Mouse (Mus musculus) forebrain, embryonic 12.5 days (tissue): ENCODE results near the gene Bag2. TPM values are rescaled to one million over a fixed set of nuclear protein-coding genes. Genes with fewer than 3 reads are reported as not detected.

Experiments used
- ATAC-seq: fragments of 200-750 bp; cut with Nextera tagmentation; 2 replicates; pipeline ENCODE4 v1.8.0; 2017; ENCODE audit warnings: moderate TSS enrichment; ENCODE audit not compliant: low FRiP score
- H3K27ac ChIP-seq: fragments of 300-500 bp; sonication (generic); 2 replicates; pipeline ENCODE4 v1.5.1; 2016; ENCODE audit warnings: mild to moderate bottlenecking
- H3K27me3 ChIP-seq: fragments of 300-500 bp; sonication (generic); 2 replicates; pipeline ENCODE4 v1.6.1; 2016; ENCODE audit warnings: mild to moderate bottlenecking
- H3K36me3 ChIP-seq: fragments of 300-500 bp; sonication (generic); replicated peaks from 2 replicates; pipeline ENCODE4 v1.6.1; 2016; ENCODE audit warnings: mild to moderate bottlenecking
- H3K4me1 ChIP-seq: fragments of 300-500 bp; sonication (generic); 2 replicates; pipeline ENCODE4 v1.6.1; 2016
- H3K4me2 ChIP-seq: fragments of 300-500 bp; sonication (generic); 2 replicates; pipeline ENCODE4 v1.6.1; 2016; ENCODE audit warnings: mild to moderate bottlenecking, moderate library complexity
- H3K4me3 ChIP-seq: fragments of 300-500 bp; sonication (generic); replicated peaks from 2 replicates; pipeline ENCODE4 v1.5.1; 2016; ENCODE audit warnings: mild to moderate bottlenecking
- H3K9ac ChIP-seq: fragments of 300-500 bp; sonication (generic); 2 replicates; pipeline ENCODE4 v1.6.1; 2016; ENCODE audit warnings: mild to moderate bottlenecking
- H3K9me3 ChIP-seq: fragments of 300-500 bp; sonication (generic); 2 replicates; pipeline ENCODE4 v1.6.1; 2016
- WGBS: fragments of 180-500 bp; shearing (Covaris S2); methylation state at CpG from one replicate; pipeline ENCODE4 v1.1.7; 2016; 5-methylcytosine and 5-hydroxymethylcytosine counted together
- polyA plus RNA-seq: library from polyadenylated mRNA; unstranded; fragments of >200 nt; fragmentation: Nextera tagmentation; extraction: Ambion mirVana; gene quantifications from 2 replicates; pipeline ENCODE4 v1.2.1, GENCODE M21; 2016

Bag2 gene
- 28.3 and 29.0 TPM in 2 replicates for polyA plus RNA-seq

- Histone ChIP-seq H3K4me2 (peak within 1 kb of the TSS; percentile 86), H3K27ac (0 out of 2 replicates have a peak within 1 kb of the TSS, but pooled peaks have one; percentile 0), H3K9ac (peak within 1 kb of the TSS; percentile 79), H3K36me3 (peaks cover 9% of the 10 kb centered on the region; the same call in 1 of the 2 replicates), H3K9me3 (no peaks in the 10 kb centered on the region), H3K27me3 (no peaks in the 10 kb centered on the region), H3K4me3 (peak within 1 kb of the TSS; percentile 58), H3K4me1 (peaks cover 18% of the 10 kb centered on the region)
- 1% methylated on average over 54 of the region's 61 CpGs for WGBS
- ATAC-seq: peak; percentile 87
Observed at GRCm38 (mm10) chr1:33757491-33758041, at the start of gene Bag2. TSS of gene Bag2 (minus strand) at chr1:33757795.

DNA sequence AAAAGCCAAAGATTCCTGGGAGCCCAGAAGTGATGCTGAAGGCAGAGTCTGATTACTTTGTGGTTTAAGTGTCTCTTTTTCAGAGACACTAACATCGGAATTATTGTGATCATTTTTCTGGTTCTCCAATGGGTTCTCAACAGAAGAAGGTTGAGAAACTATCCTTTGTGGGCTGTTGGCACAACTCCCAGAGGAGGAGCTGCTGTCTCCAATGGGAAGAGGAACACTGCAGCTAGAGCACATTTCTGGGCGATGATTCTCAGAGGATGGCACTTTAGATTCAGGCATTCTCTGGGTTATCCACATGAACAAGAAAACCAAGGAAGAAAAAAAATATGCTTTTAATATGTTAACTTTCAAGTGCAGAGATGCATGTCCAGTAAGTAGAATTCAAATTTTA is 45.7 kb upstream of the Bag2 start:
- WGBS: 95% methylated on average over 2 of the region's 2 CpGs
- Histone ChIP-seq H3K4me3 (no peak overlapping the region), H3K4me2 (no peak overlapping the region)

DNA sequence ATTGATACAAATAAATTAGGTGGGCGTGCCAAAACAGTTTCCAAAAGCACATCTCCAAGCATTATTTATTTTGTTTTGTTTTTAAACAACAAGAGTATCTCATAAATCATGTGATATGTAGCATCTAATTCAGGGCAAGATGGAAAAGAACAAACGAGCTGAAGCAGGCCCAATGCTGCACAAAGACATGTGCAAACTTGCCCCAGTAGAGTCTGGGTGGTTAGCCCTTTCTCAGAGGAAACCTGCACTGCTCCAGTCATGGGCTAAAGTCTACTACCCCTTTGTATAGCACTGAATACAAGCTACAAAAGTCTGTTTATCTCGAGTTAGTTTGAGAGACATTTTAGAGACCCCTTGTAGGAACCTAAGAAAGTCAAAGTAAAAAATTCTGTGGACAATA is 42.0 kb upstream of the Bag2 start:
- WGBS: 88% methylated on average over 3 of the region's 3 CpGs
- Histone ChIP-seq H3K9ac (no peak overlapping the region), H3K4me2 (no peak overlapping the region), H3K27me3 (no peaks in the 10 kb centered on the region), H3K4me1 (no peaks in the 10 kb centered on the region), H3K36me3 (peaks cover 63% of the 10 kb centered on the region), H3K4me3 (no peak overlapping the region), H3K9me3 (no peaks in the 10 kb centered on the region), H3K27ac (no peak overlapping the region)
- ATAC-seq: no peak

More for the DNA sequence above, 45.7 kb upstream of the Bag2 start:
- H3K27me3 ChIP-seq: no peaks in the 10 kb centered on the region
- peaks cover 71% of the 10 kb centered on the region for H3K36me3 ChIP-seq
- H3K27ac ChIP-seq: no peak overlapping the region
- ATAC-seq: no peak
- no peak overlapping the region for H3K9ac ChIP-seq
- H3K9me3 ChIP-seq: no peaks in the 10 kb centered on the region
- H3K4me1 ChIP-seq: no peaks in the 10 kb centered on the region

- Histone ChIP-seq H3K4me2 (no peak overlapping the region), H3K36me3 (peaks cover 6% of the 10 kb centered on the region), H3K9ac (no peak overlapping the region), H3K27me3 (no peaks in the 10 kb centered on the region), H3K4me1 (no peaks in the 10 kb centered on the region), H3K27ac (no peak overlapping the region), H3K9me3 (no peaks in the 10 kb centered on the region), H3K4me3 (no peak overlapping the region)
- WGBS: 77% methylated on average over 3 of the region's 3 CpGs
- no peak for ATAC-seq
Observed at GRCm38 (mm10) chr1:33788493-33788892, 30.9 kb upstream of the Bag2 start.

- no peak overlapping the region for H3K27ac ChIP-seq
- WGBS: 85% methylated on average over 5 of the region's 5 CpGs
- ATAC-seq: no peak
- no peak overlapping the region for H3K4me3 ChIP-seq
- no peak overlapping the region for H3K4me2 ChIP-seq
- H3K4me1 ChIP-seq: no peaks in the 10 kb centered on the region
- H3K9ac ChIP-seq: no peak overlapping the region
- peaks cover 9% of the 10 kb centered on the region for H3K36me3 ChIP-seq
- no peaks in the 10 kb centered on the region for H3K9me3 ChIP-seq
- H3K27me3 ChIP-seq: no peaks in the 10 kb centered on the region
Observed at GRCm38 (mm10) chr1:33788072-33788471, 30.5 kb upstream of the Bag2 start.

- Histone ChIP-seq H3K27me3 (no peaks in the 10 kb centered on the region), H3K36me3 (peaks cover 18% of the 10 kb centered on the region), H3K27ac (no peak overlapping the region), H3K9ac (no peak overlapping the region), H3K9me3 (no peaks in the 10 kb centered on the region), H3K4me3 (no peak overlapping the region), H3K4me2 (no peak overlapping the region), H3K4me1 (no peaks in the 10 kb centered on the region)
- ATAC-seq: no peak
- 97% methylated on average over 5 of the region's 5 CpGs for WGBS
Observed at GRCm38 (mm10) chr1:33784561-33784960, 27.0 kb upstream of the Bag2 start.

DNA sequence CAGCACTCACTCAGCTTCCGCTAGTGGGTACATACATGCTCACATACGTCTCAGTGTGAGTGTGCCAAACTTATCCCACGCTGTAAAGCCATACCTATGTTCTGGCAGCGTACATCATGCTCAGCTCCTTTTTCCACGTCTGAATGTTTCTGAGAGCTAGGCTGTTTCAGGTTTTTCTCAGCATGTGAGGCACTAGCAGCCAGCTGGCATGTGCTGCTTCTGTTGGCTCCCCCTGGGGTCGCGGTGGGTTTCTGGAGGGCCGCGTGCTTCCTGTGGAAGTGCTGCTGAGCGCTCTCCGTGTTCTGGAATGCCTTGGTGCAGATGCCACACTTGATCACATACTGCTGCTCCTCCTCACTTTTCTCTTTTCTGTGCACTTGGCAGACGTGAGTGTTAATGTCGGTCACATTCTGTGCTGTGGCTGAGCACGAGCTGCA is 18.6 kb upstream of the Bag2 start:
- no peak overlapping the region for H3K4me3 ChIP-seq
- no peaks in the 10 kb centered on the region for H3K4me1 ChIP-seq
- no peak for ATAC-seq
- H3K27me3 ChIP-seq: no peaks in the 10 kb centered on the region
- H3K36me3 ChIP-seq: peaks cover 52% of the 10 kb centered on the region
- no peaks in the 10 kb centered on the region for H3K9me3 ChIP-seq
- 90% methylated on average over 14 of the region's 14 CpGs for WGBS
- H3K9ac ChIP-seq: no peak overlapping the region
- no peak overlapping the region for H3K4me2 ChIP-seq
- no peak overlapping the region for H3K27ac ChIP-seq

DNA sequence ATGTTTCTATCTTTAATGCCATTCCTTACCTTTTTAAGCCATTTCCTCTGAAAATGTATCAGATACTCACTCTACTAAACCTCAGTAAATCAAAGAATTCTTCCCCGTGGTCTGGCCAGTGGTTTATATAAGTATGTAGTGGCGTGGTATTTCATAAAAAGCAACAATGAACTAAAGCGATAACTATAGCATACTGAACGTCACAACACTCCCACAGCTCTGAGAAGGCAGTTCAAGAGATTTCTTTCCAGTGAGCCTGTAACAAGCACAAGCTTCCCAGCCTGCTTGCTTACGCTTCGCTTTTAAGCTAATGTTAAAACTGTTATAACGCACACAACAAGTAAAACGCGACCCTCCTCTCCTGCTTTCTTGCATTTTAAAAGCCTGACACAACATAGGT is 14.5 kb upstream of the Bag2 start:
- Histone ChIP-seq H3K4me3 (no peak overlapping the region), H3K9me3 (no peaks in the 10 kb centered on the region), H3K36me3 (peaks cover 64% of the 10 kb centered on the region), H3K27ac (no peak overlapping the region), H3K9ac (no peak overlapping the region), H3K4me1 (no peaks in the 10 kb centered on the region), H3K4me2 (no peak overlapping the region), H3K27me3 (no peaks in the 10 kb centered on the region)
- no peak for ATAC-seq
- 95% methylated on average over 9 of the region's 9 CpGs for WGBS

GRCm38 (mm10) chr1:33771621-33772020 is 14.0 kb upstream of the Bag2 start:
- no peak overlapping the region for H3K27ac ChIP-seq
- H3K36me3 ChIP-seq: peaks cover 59% of the 10 kb centered on the region
- no peaks in the 10 kb centered on the region for H3K4me1 ChIP-seq
- no peak overlapping the region for H3K4me2 ChIP-seq
- no peak for ATAC-seq
- H3K9me3 ChIP-seq: no peaks in the 10 kb centered on the region
- H3K9ac ChIP-seq: no peak overlapping the region
- H3K4me3 ChIP-seq: no peak overlapping the region
- H3K27me3 ChIP-seq: no peaks in the 10 kb centered on the region
- WGBS: 96% methylated on average over 10 of the region's 10 CpGs

DNA sequence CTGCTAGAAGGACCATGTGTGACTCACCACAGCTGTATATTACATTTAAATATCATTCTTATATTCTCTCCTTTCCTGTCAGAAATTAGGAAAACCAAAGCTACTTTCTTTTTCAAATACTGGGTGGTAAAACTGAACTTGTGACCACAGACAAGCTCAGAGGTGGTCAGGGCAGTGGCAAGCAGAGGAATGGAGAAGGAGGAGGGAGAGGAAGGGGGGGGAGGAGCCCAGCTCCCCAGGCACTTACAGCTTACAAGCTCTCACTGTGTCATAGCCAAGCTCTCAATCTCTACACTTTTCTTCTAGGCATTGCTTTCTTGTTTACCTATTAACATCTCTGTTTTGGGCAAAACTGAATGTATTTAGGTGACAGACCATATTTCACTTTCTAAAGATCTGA is 11.2 kb upstream of the Bag2 start:
- Histone ChIP-seq H3K4me1 (no peaks in the 10 kb centered on the region), H3K4me3 (no peak overlapping the region), H3K9me3 (no peaks in the 10 kb centered on the region), H3K36me3 (peaks cover 60% of the 10 kb centered on the region), H3K4me2 (no peak overlapping the region), H3K27ac (no peak overlapping the region), H3K9ac (no peak overlapping the region), H3K27me3 (no peaks in the 10 kb centered on the region)
- no peak for ATAC-seq

DNA sequence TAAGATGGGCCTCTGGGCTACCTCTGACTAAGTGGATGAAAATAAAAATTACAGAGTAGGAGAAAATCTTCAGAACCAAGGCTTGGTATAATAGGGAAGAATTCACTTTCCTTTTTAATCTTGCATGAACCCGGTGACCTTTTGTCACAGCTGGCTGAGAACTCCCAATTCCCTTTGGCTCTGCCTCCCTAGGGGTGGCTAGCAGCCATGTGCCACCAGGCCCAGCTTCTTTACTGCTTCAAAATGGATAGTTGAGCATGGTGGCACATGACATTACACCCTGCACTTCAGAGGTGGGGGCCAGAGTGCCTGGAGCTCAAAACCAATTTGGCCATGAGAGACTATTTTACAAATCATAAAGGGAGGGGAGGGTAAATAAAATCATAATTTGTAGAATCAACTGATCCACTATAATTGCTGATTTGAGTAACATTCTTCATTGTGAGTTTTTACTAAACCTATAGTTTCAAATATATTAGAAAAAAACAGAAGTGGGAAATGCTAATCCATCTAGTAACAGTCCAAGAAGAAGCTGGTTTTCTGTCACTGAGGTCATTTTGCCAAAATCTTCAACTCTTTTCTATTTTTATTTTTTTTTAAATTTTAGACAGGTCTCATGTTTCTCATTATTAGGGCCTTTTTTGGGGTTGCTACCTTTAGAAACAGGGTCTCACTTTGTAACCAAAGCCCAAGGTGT is 10.6 kb upstream of the Bag2 start:
- no peak overlapping the region for H3K4me2 ChIP-seq
- H3K4me1 ChIP-seq: no peaks in the 10 kb centered on the region
- 88% methylated on average over 1 of the region's 1 CpGs for WGBS
- H3K27ac ChIP-seq: no peak overlapping the region
- H3K9ac ChIP-seq: no peak overlapping the region
- no peaks in the 10 kb centered on the region for H3K9me3 ChIP-seq
- ATAC-seq: no peak
- H3K4me3 ChIP-seq: no peak overlapping the region
- H3K27me3 ChIP-seq: no peaks in the 10 kb centered on the region
- peaks cover 58% of the 10 kb centered on the region for H3K36me3 ChIP-seq

DNA sequence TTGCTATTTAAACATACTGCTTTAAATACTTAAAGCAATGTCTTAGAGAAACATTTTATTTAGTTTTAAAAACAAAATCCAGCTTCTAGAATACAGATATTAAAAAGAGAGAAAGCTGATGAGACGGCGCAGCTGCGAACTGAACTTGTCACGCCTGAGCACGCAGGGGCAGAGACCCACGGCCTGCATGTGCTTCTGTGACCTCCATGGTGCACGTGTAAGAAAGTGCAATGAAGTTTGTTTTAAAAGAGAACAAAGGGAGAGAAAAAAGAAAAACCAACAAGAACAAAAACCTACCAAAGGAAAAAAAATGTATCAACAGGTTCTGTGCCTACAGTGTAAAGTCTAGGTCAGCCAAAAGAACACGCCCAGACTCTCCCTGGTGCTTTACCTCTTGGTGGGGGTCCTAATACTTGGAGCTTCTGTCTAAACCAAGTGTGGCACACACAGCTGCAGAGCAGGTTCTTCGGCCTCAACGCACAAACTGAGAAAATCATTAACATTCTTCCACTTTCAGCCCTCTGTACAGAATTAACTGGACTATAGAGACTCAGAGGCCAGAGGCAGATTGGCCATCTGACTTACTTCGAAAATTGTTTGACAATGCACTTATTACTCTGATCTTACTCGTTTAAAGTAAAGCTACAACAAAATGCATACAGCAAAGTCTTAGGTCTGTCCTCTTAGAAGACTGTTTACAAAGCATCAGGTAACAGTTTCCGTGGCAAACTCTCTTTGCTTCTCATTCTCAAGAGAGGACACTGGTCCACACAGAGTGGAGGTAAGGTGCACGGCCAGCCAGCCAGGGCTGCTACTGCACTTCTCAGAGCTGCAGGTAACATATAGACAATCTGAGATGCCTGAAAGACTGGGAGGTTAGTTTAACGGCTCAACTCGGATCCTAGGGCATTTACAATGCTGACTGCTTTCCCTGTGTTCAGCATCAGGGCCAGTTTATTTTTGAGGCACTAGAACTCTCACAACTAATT is 9.2 kb upstream of the Bag2 start:
- no peak overlapping the region for H3K4me3 ChIP-seq
- no peak overlapping the region for H3K9ac ChIP-seq
- H3K27me3 ChIP-seq: no peaks in the 10 kb centered on the region
- H3K36me3 ChIP-seq: peaks cover 48% of the 10 kb centered on the region
- 66% methylated on average over 16 of the region's 16 CpGs for WGBS
- H3K4me1 ChIP-seq: no peaks in the 10 kb centered on the region
- no peaks in the 10 kb centered on the region for H3K9me3 ChIP-seq
- H3K27ac ChIP-seq: no peak overlapping the region
- no peak overlapping the region for H3K4me2 ChIP-seq
- no peak for ATAC-seq
